Mouse (Mus musculus) embryonic fibroblast, embryonic 13.5 days (primary cell): ENCODE results near the gene Ror2.

Experiments
- CTCF ChIP-seq: IDR thresholded peaks from 2 replicates; pipeline ENCODE4 v1.5.1; 2011; ENCODE audit warnings: mild to moderate bottlenecking, control low read depth, low read length, moderate library complexity, borderline replicate concordance; ENCODE audit not compliant: insufficient read depth
- POLR2A ChIP-seq: IDR thresholded peaks from 2 replicates; pipeline ENCODE4 v1.6.1; 2011; ENCODE audit warnings: low read depth, mild to moderate bottlenecking, control low read depth, low read length, moderate library complexity

DNA sequence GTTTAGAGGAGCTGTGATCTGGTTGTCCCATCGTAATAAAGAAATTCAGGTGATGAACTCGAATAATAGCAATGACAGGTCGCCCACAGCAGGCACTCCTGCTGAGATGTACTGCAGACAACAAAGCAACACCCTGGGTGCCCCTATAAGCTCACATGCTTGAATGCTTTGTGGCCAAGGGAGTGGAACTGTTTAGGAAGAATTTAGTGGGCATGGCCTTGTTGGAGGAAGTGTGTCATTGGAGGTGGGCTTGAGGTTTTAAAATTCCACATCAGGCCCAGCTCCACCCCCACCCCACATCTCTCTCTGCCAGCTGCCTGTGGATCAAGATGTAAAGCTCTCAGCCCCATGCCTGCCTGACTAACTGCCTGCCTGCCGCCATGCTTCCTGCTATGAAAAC, 21.0 kb downstream of the Ror2 start:
- no peak for TF ChIP-seq CTCF
- TF ChIP-seq POLR2A = no peak
